Mouse (Mus musculus) embryonic facial prominence, embryonic 13.5 days (tissue): Measurements from ENCODE around the gene Efna5. TPM values are rescaled to one million over a fixed set of nuclear protein-coding genes. Genes with fewer than 3 reads are reported as not detected.

Experiments used
- ATAC-seq: fragments of 200-750 bp; cut with Nextera tagmentation; 2 replicates; pipeline ENCODE4 v1.8.0; 2017; ENCODE audit warnings: low read depth; ENCODE audit not compliant: insufficient number of reproducible peaks, insufficient read depth, low FRiP score, low TSS enrichment
- H3K27ac ChIP-seq: fragments of 300-500 bp; sonication (generic); 2 replicates; pipeline ENCODE4 v1.5.1; 2015; ENCODE audit warnings: moderate library complexity, mild to moderate bottlenecking, inconsistent platforms
- H3K27me3 ChIP-seq: fragments of 300-500 bp; sonication (generic); 2 replicates; pipeline ENCODE4 v1.6.1; 2015; ENCODE audit warnings: mild to moderate bottlenecking, inconsistent platforms
- H3K36me3 ChIP-seq: fragments of 300-500 bp; sonication (generic); 2 replicates; pipeline ENCODE4 v1.6.1; 2015; ENCODE audit warnings: mild to moderate bottlenecking, inconsistent platforms
- H3K4me1 ChIP-seq: fragments of 300-500 bp; sonication (generic); 2 replicates; pipeline ENCODE4 v1.6.1; 2015; ENCODE audit warnings: inconsistent platforms
- H3K4me2 ChIP-seq: fragments of 300-500 bp; sonication (generic); 2 replicates; pipeline ENCODE4 v1.6.1; 2015; ENCODE audit warnings: moderate library complexity, mild to moderate bottlenecking, inconsistent platforms
- H3K4me3 ChIP-seq: fragments of 300-500 bp; sonication (generic); 2 replicates; pipeline ENCODE4 v1.5.1; 2015; ENCODE audit warnings: mild to moderate bottlenecking, inconsistent platforms
- H3K9ac ChIP-seq: fragments of 300-500 bp; sonication (generic); 2 replicates; pipeline ENCODE4 v1.6.1; 2015; ENCODE audit warnings: mild to moderate bottlenecking, inconsistent platforms
- H3K9me3 ChIP-seq: fragments of 300-500 bp; sonication (generic); 2 replicates; pipeline ENCODE4 v1.6.1; 2016; ENCODE audit warnings: inconsistent platforms
- WGBS: fragments of 180-500 bp; shearing (Covaris S2); methylation state at CpG from one replicate; pipeline ENCODE4 v1.1.7; 2015; ENCODE audit warnings: mixed read lengths; 5-methylcytosine and 5-hydroxymethylcytosine counted together
- polyA plus RNA-seq: library from polyadenylated mRNA; unstranded; fragments of >200 nt; fragmentation: Nextera tagmentation; extraction: Ambion mirVana; gene quantifications from 2 replicates; pipeline ENCODE4 v1.2.1, GENCODE M21; 2015

Gene Efna5
- polyA plus RNA-seq, 1 experiment from 2014 or later = 109 TPM

- Histone ChIP-seq H3K4me3 (no peak overlapping the region), H3K27ac (no peak overlapping the region), H3K4me2 (no peak overlapping the region), H3K36me3 (no peaks in the 10 kb centered on the region), H3K27me3 (no peaks in the 10 kb centered on the region), H3K4me1 (peaks cover 34% of the 10 kb centered on the region), H3K9ac (no peak overlapping the region), H3K9me3 (no peaks in the 10 kb centered on the region)
- ATAC-seq = no peak
- 40% methylated on average over 7 of the region's 7 CpGs for WGBS
Measured at GRCm38 (mm10) chr17:62851268-62851667, 29.8 kb downstream of the Efna5 start.

GRCm38 (mm10) chr17:62850603-62851002 is 30.5 kb downstream of the Efna5 start:
- H3K4me3 ChIP-seq = no peak overlapping the region
- WGBS = 48% methylated on average over 3 of the region's 3 CpGs
- H3K9ac ChIP-seq = no peak overlapping the region
- ATAC-seq = no peak
- no peaks in the 10 kb centered on the region for H3K36me3 ChIP-seq
- no peak overlapping the region for H3K4me2 ChIP-seq
- no peaks in the 10 kb centered on the region for H3K27me3 ChIP-seq
- no peak overlapping the region for H3K27ac ChIP-seq
- H3K4me1 ChIP-seq = peaks cover 40% of the 10 kb centered on the region
- H3K9me3 ChIP-seq = no peaks in the 10 kb centered on the region

- H3K36me3 ChIP-seq = no peaks in the 10 kb centered on the region
- no peak overlapping the region for H3K27ac ChIP-seq
- no peak overlapping the region for H3K4me3 ChIP-seq
- no peak overlapping the region for H3K9ac ChIP-seq
- ATAC-seq = no peak
- no peak overlapping the region for H3K4me2 ChIP-seq
- H3K27me3 ChIP-seq = no peaks in the 10 kb centered on the region
- WGBS = 87% methylated on average over 6 of the region's 6 CpGs
- H3K4me1 ChIP-seq = peaks cover 49% of the 10 kb centered on the region
- H3K9me3 ChIP-seq = no peaks in the 10 kb centered on the region
Measured at GRCm38 (mm10) chr17:62849676-62850075, 31.4 kb downstream of the Efna5 start.

- Histone ChIP-seq H3K27me3 (no peaks in the 10 kb centered on the region), H3K4me2 (peak overlapping the region; percentile 7; the same call in 1 of the 2 replicates), H3K27ac (no peak overlapping the region), H3K9ac (no peak overlapping the region), H3K9me3 (no peaks in the 10 kb centered on the region), H3K4me3 (no peak overlapping the region), H3K4me1 (peaks cover 37% of the 10 kb centered on the region), H3K36me3 (no peaks in the 10 kb centered on the region)
- ATAC-seq = no peak
- 14% methylated on average over 5 of the region's 5 CpGs for WGBS
Measured at GRCm38 (mm10) chr17:62845656-62846055, 35.5 kb downstream of the Efna5 start.

- H3K9me3 ChIP-seq = no peaks in the 10 kb centered on the region
- no peaks in the 10 kb centered on the region for H3K27me3 ChIP-seq
- 66% methylated on average over 5 of the region's 5 CpGs for WGBS
- H3K4me2 ChIP-seq = no peak overlapping the region
- peaks cover 35% of the 10 kb centered on the region for H3K4me1 ChIP-seq
- H3K36me3 ChIP-seq = no peaks in the 10 kb centered on the region
- no peak overlapping the region for H3K9ac ChIP-seq
- no peak for ATAC-seq
- no peak overlapping the region for H3K4me3 ChIP-seq
- H3K27ac ChIP-seq = no peak overlapping the region
Measured at GRCm38 (mm10) chr17:62844329-62844728, 36.8 kb downstream of the Efna5 start.

GRCm38 (mm10) chr17:62837336-62837735 is 43.8 kb downstream of the Efna5 start:
- Histone ChIP-seq H3K36me3 (peaks cover 9% of the 10 kb centered on the region), H3K27ac (no peak overlapping the region), H3K4me1 (peaks cover 6% of the 10 kb centered on the region), H3K4me3 (no peak overlapping the region), H3K9ac (no peak overlapping the region), H3K27me3 (no peaks in the 10 kb centered on the region), H3K4me2 (no peak overlapping the region), H3K9me3 (no peaks in the 10 kb centered on the region)
- WGBS = 62% methylated on average over 7 of the region's 7 CpGs
- ATAC-seq = no peak

GRCm38 (mm10) chr17:62836598-62837106 is 44.5 kb downstream of the Efna5 start:
- H3K27me3 ChIP-seq = no peaks in the 10 kb centered on the region
- peaks cover 8% of the 10 kb centered on the region for H3K4me1 ChIP-seq
- H3K4me2 ChIP-seq = no peak overlapping the region
- WGBS = 89% methylated on average over 6 of the region's 6 CpGs
- no peaks in the 10 kb centered on the region for H3K9me3 ChIP-seq
- no peak overlapping the region for H3K9ac ChIP-seq
- H3K36me3 ChIP-seq = peaks cover 9% of the 10 kb centered on the region
- no peak overlapping the region for H3K27ac ChIP-seq
- ATAC-seq = no peak
- no peak overlapping the region for H3K4me3 ChIP-seq

- peaks cover 9% of the 10 kb centered on the region for H3K36me3 ChIP-seq
- WGBS = 38% methylated on average over 16 of the region's 16 CpGs
- no peak overlapping the region for H3K9ac ChIP-seq
- no peaks in the 10 kb centered on the region for H3K27me3 ChIP-seq
- H3K27ac ChIP-seq = no peak overlapping the region
- no peaks in the 10 kb centered on the region for H3K9me3 ChIP-seq
- no peak overlapping the region for H3K4me2 ChIP-seq
- ATAC-seq = no peak
- H3K4me1 ChIP-seq = peaks cover 22% of the 10 kb centered on the region
- no peak overlapping the region for H3K4me3 ChIP-seq
Measured at GRCm38 (mm10) chr17:62832550-62833127, 48.5 kb downstream of the Efna5 start.

- Histone ChIP-seq H3K4me2 (no peak overlapping the region), H3K4me3 (no peak overlapping the region), H3K27ac (no peak overlapping the region), H3K4me1 (peaks cover 17% of the 10 kb centered on the region), H3K9me3 (no peaks in the 10 kb centered on the region), H3K27me3 (no peaks in the 10 kb centered on the region), H3K9ac (no peak overlapping the region), H3K36me3 (no peaks in the 10 kb centered on the region)
- WGBS = 50% methylated on average over 6 of the region's 6 CpGs
- no peak for ATAC-seq
Measured at GRCm38 (mm10) chr17:62827549-62827948, 53.6 kb downstream of the Efna5 start.

GRCm38 (mm10) chr17:62821219-62821618 is 59.9 kb downstream of the Efna5 start:
- no peaks in the 10 kb centered on the region for H3K27me3 ChIP-seq
- H3K4me3 ChIP-seq = no peak overlapping the region
- H3K36me3 ChIP-seq = no peaks in the 10 kb centered on the region
- H3K4me1 ChIP-seq = peaks cover 46% of the 10 kb centered on the region
- no peak overlapping the region for H3K4me2 ChIP-seq
- H3K27ac ChIP-seq = no peak overlapping the region
- no peak for ATAC-seq
- WGBS = 73% methylated on average over 11 of the region's 11 CpGs
- H3K9ac ChIP-seq = no peak overlapping the region
- H3K9me3 ChIP-seq = no peaks in the 10 kb centered on the region

GRCm38 (mm10) chr17:62819931-62820330 is 61.2 kb downstream of the Efna5 start:
- WGBS = 82% methylated on average over 5 of the region's 5 CpGs
- Histone ChIP-seq H3K27me3 (no peaks in the 10 kb centered on the region), H3K4me3 (no peak overlapping the region), H3K27ac (no peak overlapping the region), H3K36me3 (no peaks in the 10 kb centered on the region), H3K9ac (no peak overlapping the region), H3K4me2 (peak overlapping the region; percentile 44; the same call in 1 of the 2 replicates), H3K4me1 (peaks cover 47% of the 10 kb centered on the region), H3K9me3 (no peaks in the 10 kb centered on the region)
- no peak for ATAC-seq

GRCm38 (mm10) chr17:62818821-62819220 is 62.3 kb downstream of the Efna5 start:
- Histone ChIP-seq H3K27me3 (no peaks in the 10 kb centered on the region), H3K9ac (no peak overlapping the region), H3K4me2 (peak overlapping the region; percentile 44), H3K36me3 (no peaks in the 10 kb centered on the region), H3K4me3 (peak overlapping the region; percentile 8), H3K9me3 (no peaks in the 10 kb centered on the region), H3K27ac (peak overlapping the region; percentile 29; the same call in 1 of the 2 replicates), H3K4me1 (peaks cover 47% of the 10 kb centered on the region)
- no peak for ATAC-seq
- 5% methylated on average over 8 of the region's 8 CpGs for WGBS
